Mouse (Mus musculus): ENCODE measurements around the gene Hgd. TPM values are rescaled to one million over a fixed set of nuclear protein-coding genes. Genes with fewer than 3 reads are reported as not detected.
"Not testable (repeated sequence)": the region's sequence is repeated elsewhere in the genome, so short reads cannot be mapped to it uniquely, and the experiment has no call there.

Hgd gene
- polyA plus RNA-seq, 1 experiment: 0.08 TPM

- no peaks in the 10 kb centered on the region for H3K27me3 ChIP-seq (ENCODE audit: control insufficient read depth, insufficient read depth, low read length)
- no peak for DNase-seq (ENCODE audit: low read depth in 1 of 2, low spot score in 2 of 2)
- H3K4me1 ChIP-seq (ENCODE audit: control insufficient read depth, insufficient read depth, insufficient read length): no peaks in the 10 kb centered on the region
- H3K4me3 ChIP-seq (ENCODE audit: extremely low read depth, insufficient read depth, insufficient read length): no peak overlapping the region
- TF ChIP-seq POLR2A (IDR thresholded peaks at IDR 0.05; ENCODE audit: low read depth, low read length) (no peak), CTCF (IDR thresholded peaks at IDR 0.05; ENCODE audit: extremely low read depth, insufficient read depth, insufficient read length, insufficient replicate concordance) (no peak)
- no peaks in the 10 kb centered on the region for H3K36me3 ChIP-seq (ENCODE audit: control insufficient read depth, insufficient read depth, low read length)
- WGBS: 97% methylated on average over 1 of the region's 1 CpGs
- no peak overlapping the region for H3K27ac ChIP-seq (ENCODE audit: insufficient read depth, low read length)
Measured at GRCm38 (mm10) chr16:37635095-37635494, 55.1 kb downstream of the Hgd start.

DNA sequence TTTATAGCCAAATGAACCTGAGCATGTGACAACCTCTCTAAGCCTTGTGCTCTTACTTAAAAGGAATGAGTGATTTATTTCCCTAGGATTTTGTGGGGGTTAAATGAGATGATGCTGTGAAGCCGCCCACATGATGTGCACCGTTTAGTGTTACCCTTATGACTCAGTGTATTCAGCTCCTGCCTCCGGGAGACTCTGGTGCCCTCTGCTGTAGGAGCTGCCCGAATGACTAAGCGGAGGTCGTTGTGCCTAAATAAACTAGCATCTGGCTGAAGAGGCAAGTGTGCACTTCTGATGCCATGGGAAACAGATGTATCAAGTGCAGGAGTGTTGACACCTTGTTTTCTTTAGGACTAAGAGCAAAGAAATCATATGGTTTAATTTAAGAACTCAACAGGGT, 56.2 kb downstream of the Hgd start:
- DNase-seq (ENCODE audit: low read depth in 1 of 2, low spot score in 2 of 2): no peak
- TF ChIP-seq POLR2A (IDR thresholded peaks at IDR 0.05; ENCODE audit: low read depth, low read length) (no peak), CTCF (IDR thresholded peaks at IDR 0.05; ENCODE audit: extremely low read depth, insufficient read depth, insufficient read length, insufficient replicate concordance) (no peak)
- WGBS: 60% methylated on average over 6 of the region's 6 CpGs

GRCm38 (mm10) chr16:37637802-37638201, 57.8 kb downstream of the Hgd start:
- Histone ChIP-seq H3K27me3 (ENCODE audit: control insufficient read depth, insufficient read depth, low read length) (no peaks in the 10 kb centered on the region), H3K4me3 (ENCODE audit: extremely low read depth, insufficient read depth, insufficient read length) (no peak overlapping the region), H3K36me3 (ENCODE audit: control insufficient read depth, insufficient read depth, low read length) (no peaks in the 10 kb centered on the region), H3K27ac (ENCODE audit: insufficient read depth, low read length) (no peak overlapping the region), H3K4me1 (ENCODE audit: control insufficient read depth, insufficient read depth, insufficient read length) (no peaks in the 10 kb centered on the region)
- no peak for DNase-seq (ENCODE audit: low read depth in 1 of 2, low spot score in 2 of 2)
- TF ChIP-seq POLR2A (IDR thresholded peaks at IDR 0.05; ENCODE audit: low read depth, low read length) (no peak), CTCF (IDR thresholded peaks at IDR 0.05; ENCODE audit: extremely low read depth, insufficient read depth, insufficient read length, insufficient replicate concordance) (no peak)

More for the DNA sequence above, 56.2 kb downstream of the Hgd start:
- no peak overlapping the region for H3K27ac ChIP-seq (ENCODE audit: insufficient read depth, low read length)
- H3K4me3 ChIP-seq (ENCODE audit: extremely low read depth, insufficient read depth, insufficient read length): no peak overlapping the region
- no peaks in the 10 kb centered on the region for H3K36me3 ChIP-seq (ENCODE audit: control insufficient read depth, insufficient read depth, low read length)
- no peaks in the 10 kb centered on the region for H3K27me3 ChIP-seq (ENCODE audit: control insufficient read depth, insufficient read depth, low read length)
- H3K4me1 ChIP-seq (ENCODE audit: control insufficient read depth, insufficient read depth, insufficient read length): no peaks in the 10 kb centered on the region

- DNase-seq (ENCODE audit: low read depth in 1 of 2, low spot score in 2 of 2); H3K27me3 ChIP-seq (ENCODE audit: control insufficient read depth, insufficient read depth, low read length); H3K4me3 ChIP-seq (ENCODE audit: extremely low read depth, insufficient read depth, insufficient read length); H3K27ac ChIP-seq (ENCODE audit: insufficient read depth, low read length); H3K4me1 ChIP-seq (ENCODE audit: control insufficient read depth, insufficient read depth, insufficient read length); H3K36me3 ChIP-seq (ENCODE audit: control insufficient read depth, insufficient read depth, low read length): not testable (repeated sequence)
Measured at GRCm38 (mm10) chr16:37640522-37640921, 60.6 kb downstream of the Hgd start.

- Histone ChIP-seq H3K27ac (ENCODE audit: insufficient read depth, low read length) (no peak overlapping the region), H3K36me3 (ENCODE audit: control insufficient read depth, insufficient read depth, low read length) (peaks cover 17% of the 10 kb centered on the region), H3K4me1 (ENCODE audit: control insufficient read depth, insufficient read depth, insufficient read length) (no peaks in the 10 kb centered on the region), H3K27me3 (ENCODE audit: control insufficient read depth, insufficient read depth, low read length) (no peaks in the 10 kb centered on the region), H3K4me3 (ENCODE audit: extremely low read depth, insufficient read depth, insufficient read length) (no peak overlapping the region)
- TF ChIP-seq CTCF (IDR thresholded peaks at IDR 0.05; ENCODE audit: extremely low read depth, insufficient read depth, insufficient read length, insufficient replicate concordance) (no peak), POLR2A (IDR thresholded peaks at IDR 0.05; ENCODE audit: low read depth, low read length) (no peak)
- DNase-seq (ENCODE audit: low read depth in 1 of 2, low spot score in 2 of 2): no peak
- WGBS: 93% methylated on average over 5 of the region's 5 CpGs
Measured at GRCm38 (mm10) chr16:37644486-37644885, 64.5 kb downstream of the Hgd start.

GRCm38 (mm10) chr16:37645211-37645610, 65.3 kb downstream of the Hgd start:
- H3K4me1 ChIP-seq (ENCODE audit: control insufficient read depth, insufficient read depth, insufficient read length): no peaks in the 10 kb centered on the region
- no peak for TF ChIP-seq CTCF (IDR thresholded peaks at IDR 0.05; ENCODE audit: extremely low read depth, insufficient read depth, insufficient read length, insufficient replicate concordance)
- TF ChIP-seq POLR2A (IDR thresholded peaks at IDR 0.05; ENCODE audit: low read depth, low read length): no peak
- no peak for DNase-seq (ENCODE audit: low read depth in 1 of 2, low spot score in 2 of 2)
- peaks cover 17% of the 10 kb centered on the region for H3K36me3 ChIP-seq (ENCODE audit: control insufficient read depth, insufficient read depth, low read length)
- no peak overlapping the region for H3K27ac ChIP-seq (ENCODE audit: insufficient read depth, low read length)
- H3K27me3 ChIP-seq (ENCODE audit: control insufficient read depth, insufficient read depth, low read length): no peaks in the 10 kb centered on the region
- H3K4me3 ChIP-seq (ENCODE audit: extremely low read depth, insufficient read depth, insufficient read length): no peak overlapping the region
- 96% methylated on average over 8 of the region's 8 CpGs for WGBS

GRCm38 (mm10) chr16:37645799-37646198, 65.8 kb downstream of the Hgd start:
- Histone ChIP-seq H3K27ac (ENCODE audit: insufficient read depth, low read length) (no peak overlapping the region), H3K36me3 (ENCODE audit: control insufficient read depth, insufficient read depth, low read length) (peaks cover 17% of the 10 kb centered on the region), H3K4me1 (ENCODE audit: control insufficient read depth, insufficient read depth, insufficient read length) (no peaks in the 10 kb centered on the region), H3K27me3 (ENCODE audit: control insufficient read depth, insufficient read depth, low read length) (no peaks in the 10 kb centered on the region), H3K4me3 (ENCODE audit: extremely low read depth, insufficient read depth, insufficient read length) (no peak overlapping the region)
- WGBS: 91% methylated on average over 3 of the region's 3 CpGs
- TF ChIP-seq POLR2A (IDR thresholded peaks at IDR 0.05; ENCODE audit: low read depth, low read length) (no peak), CTCF (IDR thresholded peaks at IDR 0.05; ENCODE audit: extremely low read depth, insufficient read depth, insufficient read length, insufficient replicate concordance) (no peak)
- DNase-seq (ENCODE audit: low read depth in 1 of 2, low spot score in 2 of 2): no peak

Data from spleen, adult 2 months (tissue).